ENCODE assay signal across 7 mouse cellular contexts in the genomic region with DNA sequence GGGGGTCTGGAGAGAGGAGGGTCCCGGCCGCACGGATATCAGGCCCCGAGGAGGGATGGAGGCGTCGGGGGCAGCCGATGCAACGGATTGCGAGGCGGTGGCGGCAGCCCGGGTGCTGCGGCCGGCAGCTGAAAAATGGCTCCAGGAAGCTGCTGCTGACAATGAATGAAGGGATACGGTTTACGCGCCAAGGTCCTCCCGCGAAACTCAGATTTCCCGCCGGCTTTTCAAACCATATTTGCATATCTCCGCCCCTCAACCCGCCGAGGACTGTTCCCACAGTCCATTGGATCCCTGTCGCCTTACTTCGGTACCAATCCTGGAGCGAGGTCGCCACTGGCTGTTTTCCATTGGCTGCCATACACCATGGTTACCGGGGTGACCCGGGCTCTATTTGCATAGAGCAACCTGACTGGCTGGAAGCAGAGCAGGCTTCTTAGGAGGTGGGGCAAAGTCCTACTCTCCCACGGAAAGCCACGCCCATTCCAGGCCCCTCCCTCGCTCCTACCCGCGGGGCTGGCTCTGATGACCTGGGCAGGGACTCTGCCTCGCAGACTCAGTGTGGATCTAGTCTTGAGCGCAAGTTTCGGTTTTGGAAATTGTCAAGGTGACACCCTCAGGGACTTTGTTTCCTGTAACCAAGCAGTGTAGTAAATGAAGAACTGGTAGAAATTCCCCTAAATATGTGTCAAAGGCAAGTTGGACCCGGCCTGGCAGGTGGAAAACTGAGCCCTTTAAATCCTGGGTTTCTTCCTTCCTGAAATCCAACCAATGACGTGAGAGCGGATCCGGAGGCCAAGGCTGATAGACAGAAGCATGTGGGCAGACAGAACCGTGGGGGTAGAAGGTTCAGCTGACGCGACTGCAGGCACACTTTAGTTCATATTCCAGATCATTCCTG. TPM values are rescaled to one million over a fixed set of nuclear protein-coding genes. Genes with fewer than 3 reads are reported as not detected.
DNase-seq lines count a peak whose midpoint lies in the region; ATAC-seq lines count a peak whose summit lies in the region.

A gene (minus strand): TSS at position 209 of the 901 bp plus-strand sequence.

- peak; percentile 96 for ATAC-seq in intestine, embryonic 15.5 days

- peak within 1 kb of the TSS; percentile 89 for H3K4me2 ChIP-seq in intestine, embryonic 15.5 days (replicated peaks)

- DNase-seq in adrenal gland, adult 2 months: peak; percentile 99
- peak; percentile 95 for DNase-seq in embryo, embryonic 11.5 days (ENCODE audit: low read depth, low spot score)
- peak; percentile 95 to 98 for DNase-seq in gastrocnemius, postnatal 36 days
- peak; percentile 98 to 100 for DNase-seq in left cerebral cortex, postnatal 25 days (ENCODE audit: low spot score in 2 of 2)
- peak; percentile 98 for DNase-seq in midbrain, embryonic 10.5 days (ENCODE audit: low spot score)
- peak; percentile 97 for DNase-seq in right cerebral cortex, postnatal 4 days

- no peaks in the 10 kb centered on the region for H3K36me3 ChIP-seq in intestine, embryonic 15.5 days
- peaks cover 8% of the 10 kb centered on the region; the same call in 1 of the 2 replicates for H3K36me3 ChIP-seq in midbrain, embryonic 10.5 days

- no peaks in the 10 kb centered on the region for H3K27me3 ChIP-seq in intestine, embryonic 15.5 days (replicated peaks)
- H3K27me3 ChIP-seq in midbrain, embryonic 10.5 days (ENCODE audit: low read depth, poor library complexity, severe bottlenecking): no peaks in the 10 kb centered on the region

- H3K27ac ChIP-seq in intestine, embryonic 15.5 days: peak within 1 kb of the TSS; percentile 93
- H3K27ac ChIP-seq in midbrain, embryonic 10.5 days (replicated peaks): peak within 1 kb of the TSS; percentile 100

- H3K9me3 ChIP-seq in intestine, embryonic 15.5 days: no peaks in the 10 kb centered on the region
- H3K9me3 ChIP-seq in midbrain, embryonic 10.5 days (replicated peaks): no peaks in the 10 kb centered on the region

- H3K9ac ChIP-seq in intestine, embryonic 15.5 days: peak within 1 kb of the TSS; percentile 100

- intact Hi-C loops in gastrocnemius, postnatal 36 days (cut with DNase I): loop anchor here (5.0 kb wide), 2 partner anchors 101 to 129 kb away; a partner anchor contains a TSS
- intact Hi-C loops in left cerebral cortex, postnatal 25 days (cut with DNase I): loop anchor here (1.0 to 10.0 kb wide), 4 partner anchors 27 to 269 kb away; no protein-coding TSS in a partner anchor

- peak within 1 kb of the TSS; percentile 64 for H3K4me3 ChIP-seq in intestine, embryonic 15.5 days (replicated peaks)
- H3K4me3 ChIP-seq in midbrain, embryonic 10.5 days: peak within 1 kb of the TSS; percentile 98

- no peaks in the 10 kb centered on the region; the same call in 1 of the 2 replicates for H3K4me1 ChIP-seq in intestine, embryonic 15.5 days (replicated peaks)
- peaks cover 36% of the 10 kb centered on the region for H3K4me1 ChIP-seq in midbrain, embryonic 10.5 days

- WGBS in intestine, embryonic 15.5 days: under 1% methylated on average over 45 of the region's 45 CpGs
- under 1% methylated on average over 45 of the region's 45 CpGs for WGBS in midbrain, embryonic 10.5 days

RNA-seq across cellular contexts. Expression of the gene that starts here (rescaled TPM):
- 10 to 100 TPM in 1 of 2 experiments, 1 to 10 TPM in 1; 8.4 to 11.6 TPM for total RNA-seq in adrenal gland, adult 2 months (2021)
- 2.3 and 2.4 TPM in 2 replicates for polyA plus RNA-seq in adrenal gland, adult 2 months (2012; rRNA removed)
- total RNA-seq in gastrocnemius, postnatal 36 days (2021): 1 to 10 TPM; 8.5 to 9.7 TPM
- polyA plus RNA-seq in intestine, embryonic 15.5 days (2015; fragmentation: Nextera tagmentation; extraction: Ambion mirVana): 9.7 and 10.6 TPM in 2 replicates
- total RNA-seq in left cerebral cortex, postnatal 25 days (2021): 10 to 100 TPM; 17.8 to 18.9 TPM
- polyA plus RNA-seq in midbrain, embryonic 10.5 days (2016; fragmentation: Nextera tagmentation; extraction: Ambion mirVana): 18.4 and 20.4 TPM in 2 replicates

Comparison
In these comparisons a context has a peak if more than half of its experiments do, and no peak if none do; other contexts are left out.
1. Peak in every context shown above with its lines: DNase-seq, ATAC-seq, H3K4me3 ChIP-seq and H3K27ac ChIP-seq.